In the genomic region with DNA sequence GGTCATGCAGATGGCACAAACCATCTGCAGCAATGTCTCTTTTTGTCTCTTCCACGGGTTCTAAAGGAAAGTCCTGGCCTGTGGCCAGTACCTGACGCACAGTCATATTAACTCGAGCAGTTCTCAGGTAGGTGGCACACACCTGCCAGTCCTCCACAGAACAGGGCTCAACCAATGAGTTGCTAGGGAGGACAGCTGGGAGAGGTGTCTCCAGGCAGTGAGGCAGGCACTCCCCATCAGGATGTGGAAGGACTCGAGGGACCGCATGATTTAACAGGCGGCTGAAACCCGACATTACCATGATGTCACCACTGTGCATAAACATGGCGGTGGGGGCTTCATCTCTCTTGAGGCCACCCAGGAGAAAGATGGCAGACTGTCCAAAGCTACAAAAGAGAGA, we compare ENCODE assay signal across 19 mouse cellular contexts. TPM values are rescaled to one million over a fixed set of nuclear protein-coding genes. Genes with fewer than 3 reads are reported as not detected.
DNase-seq lines count a peak whose midpoint lies in the region; ATAC-seq and TF ChIP-seq lines count a peak whose summit lies in the region.
"Had no signal": no experiment of that assay in that cellular context is flagged by ENCODE, and none has a peak within 500 bp of the region (broad histone marks: within the 10 kb centered on the region; RNA-seq: fewer than 3 reads in every experiment).

No protein-coding gene starts in this region.

- 0 out of 2 replicates have a peak, but pooled peaks have one; percentile 28 for ATAC-seq in hindbrain, postnatal 0 days
- no peak for ATAC-seq in hindbrain, embryonic 16.5 days
- ATAC-seq in embryonic facial prominence, embryonic 15.5 days (ENCODE audit: insufficient number of reproducible peaks, low FRiP score, low TSS enrichment, low read depth), result peak; percentile 54
- ATAC-seq in forebrain, embryonic 11.5 days (replicated peaks; ENCODE audit: low FRiP score), result no peak
- ATAC-seq: forebrain, embryonic 13.5 days; forebrain, embryonic 15.5 days; forebrain, postnatal 0 days had no signal

- no peak for TF ChIP-seq CTCF in hindbrain, postnatal 0 days (IDR thresholded peaks at IDR 0.05; ENCODE audit: low read depth)

- H3K4me1 ChIP-seq in hindbrain, postnatal 0 days (ENCODE audit: insufficient read depth, low read length), result no peaks in the 10 kb centered on the region
- no peaks in the 10 kb centered on the region for H3K4me1 ChIP-seq in hindbrain, embryonic 16.5 days (ENCODE audit: control insufficient read depth, insufficient read depth, low read depth, low read length)
- no peaks in the 10 kb centered on the region for H3K4me1 ChIP-seq in embryonic facial prominence, embryonic 15.5 days
- no peaks in the 10 kb centered on the region; the same call in 1 of the 2 replicates for H3K4me1 ChIP-seq in forebrain, embryonic 11.5 days (replicated peaks; ENCODE audit: control insufficient read depth, insufficient read depth, low read length)
- H3K4me1 ChIP-seq: embryonic facial prominence, embryonic 13.5 days; forebrain, embryonic 13.5 days; forebrain, embryonic 15.5 days had no signal

- no peak overlapping the region for H3K4me3 ChIP-seq in hindbrain, postnatal 0 days (ENCODE audit: low read length)
- H3K4me3 ChIP-seq in hindbrain, embryonic 16.5 days (ENCODE audit: low read length), result no peak overlapping the region
- no peak overlapping the region for H3K4me3 ChIP-seq in embryonic facial prominence, embryonic 15.5 days (replicated peaks)
- H3K4me3 ChIP-seq in forebrain, embryonic 11.5 days (ENCODE audit: low read depth, low read length), result no peak overlapping the region
- H3K4me3 ChIP-seq: embryonic facial prominence, embryonic 13.5 days; erythroblast, embryonic 14.5 days; forebrain, embryonic 10.5 days; forebrain, embryonic 13.5 days; forebrain, embryonic 15.5 days had no signal

- H3K9me3 ChIP-seq in hindbrain, postnatal 0 days (ENCODE audit: low read length), result no peaks in the 10 kb centered on the region
- no peaks in the 10 kb centered on the region for H3K9me3 ChIP-seq in hindbrain, embryonic 16.5 days (ENCODE audit: control insufficient read depth, low read length)
- no peaks in the 10 kb centered on the region for H3K9me3 ChIP-seq in embryonic facial prominence, embryonic 15.5 days (replicated peaks)
- no peaks in the 10 kb centered on the region for H3K9me3 ChIP-seq in forebrain, embryonic 11.5 days (ENCODE audit: control insufficient read depth, low read length)
- H3K9me3 ChIP-seq: embryonic facial prominence, embryonic 13.5 days; forebrain, embryonic 10.5 days; forebrain, embryonic 13.5 days; forebrain, embryonic 15.5 days had no signal

- no peak for DNase-seq in hindbrain, postnatal 0 days (ENCODE audit: low spot score)
- DNase-seq in brain, adult 2 months (ENCODE audit: low read depth, low spot score), result peak; percentile 13
- no peak for DNase-seq in forebrain, embryonic 11.5 days (ENCODE audit: low spot score)
- DNase-seq: adrenal gland, adult 2 months; adrenal gland, postnatal 10 days; adrenal gland, postnatal 25 days; cerebellum, adult 11-12 months; cerebellum, adult 2 months; cerebellum, adult 9-10 months; cerebellum, postnatal 10 days; cerebellum, postnatal 25 days; forebrain, postnatal 0 days had no signal

- H3K27ac ChIP-seq in hindbrain, postnatal 0 days, result no peak overlapping the region
- H3K27ac ChIP-seq in hindbrain, embryonic 16.5 days (ENCODE audit: low read depth, low read length), result no peak overlapping the region
- H3K27ac ChIP-seq in embryonic facial prominence, embryonic 15.5 days (replicated peaks), result no peak overlapping the region
- H3K27ac ChIP-seq in forebrain, embryonic 11.5 days (ENCODE audit: low read depth, low read length), result no peak overlapping the region
- H3K27ac ChIP-seq: embryonic facial prominence, embryonic 13.5 days; forebrain, embryonic 10.5 days; forebrain, embryonic 13.5 days; forebrain, embryonic 15.5 days had no signal

- no peak overlapping the region for H3K4me2 ChIP-seq in hindbrain, postnatal 0 days (ENCODE audit: low read depth, low read length)
- H3K4me2 ChIP-seq in hindbrain, embryonic 16.5 days (ENCODE audit: low read length), result no peak overlapping the region
- no peak overlapping the region for H3K4me2 ChIP-seq in embryonic facial prominence, embryonic 15.5 days (replicated peaks)
- H3K4me2 ChIP-seq in forebrain, embryonic 11.5 days (ENCODE audit: low read depth, low read length, severe bottlenecking), result no peak overlapping the region
- H3K4me2 ChIP-seq: embryonic facial prominence, embryonic 13.5 days; forebrain, embryonic 13.5 days; forebrain, embryonic 15.5 days had no signal

- no peaks in the 10 kb centered on the region for H3K27me3 ChIP-seq in hindbrain, postnatal 0 days (ENCODE audit: insufficient read depth, low read length)
- H3K27me3 ChIP-seq in hindbrain, embryonic 16.5 days (replicated peaks; ENCODE audit: control insufficient read depth, insufficient read depth, low read length), result no peaks in the 10 kb centered on the region
- no peaks in the 10 kb centered on the region for H3K27me3 ChIP-seq in embryonic facial prominence, embryonic 15.5 days
- no peaks in the 10 kb centered on the region for H3K27me3 ChIP-seq in forebrain, embryonic 11.5 days (ENCODE audit: control insufficient read depth, insufficient read depth, low read length)
- H3K27me3 ChIP-seq: embryonic facial prominence, embryonic 13.5 days; forebrain, embryonic 13.5 days; forebrain, embryonic 15.5 days had no signal

- peaks cover 61% of the 10 kb centered on the region for H3K36me3 ChIP-seq in hindbrain, postnatal 0 days (ENCODE audit: insufficient read depth, low read length)
- H3K36me3 ChIP-seq in hindbrain, embryonic 16.5 days (ENCODE audit: control insufficient read depth, insufficient read depth, low read length), result peaks cover 50% of the 10 kb centered on the region
- peaks cover 86% of the 10 kb centered on the region for H3K36me3 ChIP-seq in embryonic facial prominence, embryonic 15.5 days
- H3K36me3 ChIP-seq in forebrain, embryonic 11.5 days (ENCODE audit: control insufficient read depth, insufficient read depth, low read length), result peaks cover 26% of the 10 kb centered on the region; the same call in 1 of the 2 replicates

- no peak overlapping the region for H3K9ac ChIP-seq in hindbrain, postnatal 0 days (replicated peaks; ENCODE audit: low read length)
- no peak overlapping the region for H3K9ac ChIP-seq in hindbrain, embryonic 16.5 days (ENCODE audit: low read depth, low read length)
- H3K9ac ChIP-seq in embryonic facial prominence, embryonic 15.5 days, result no peak overlapping the region
- H3K9ac ChIP-seq in forebrain, embryonic 11.5 days (ENCODE audit: low read length), result no peak overlapping the region
- H3K9ac ChIP-seq: embryonic facial prominence, embryonic 13.5 days; forebrain, embryonic 13.5 days; forebrain, embryonic 15.5 days; forebrain, postnatal 0 days had no signal

- 83% methylated on average over 8 of the region's 8 CpGs for WGBS in hindbrain, postnatal 0 days
- WGBS in hindbrain, embryonic 16.5 days, result 82% methylated on average over 8 of the region's 8 CpGs
- WGBS in embryonic facial prominence, embryonic 15.5 days, result 81% methylated on average over 8 of the region's 8 CpGs
- WGBS in forebrain, embryonic 11.5 days, result 91% methylated on average over 8 of the region's 8 CpGs

RNA-seq across cellular contexts. Expression of gene Slirp, which starts 14.8 kb away (rescaled TPM):
- 84.2 and 159 TPM in 2 replicates for total RNA-seq in hindbrain, postnatal 0 days (2014; rRNA removed)
- polyA plus RNA-seq in hindbrain, postnatal 0 days (2015; fragmentation: Nextera tagmentation; extraction: Ambion mirVana), result 215 and 224 TPM in 2 replicates
- polyA plus RNA-seq in hindbrain, embryonic 16.5 days (2015; fragmentation: Nextera tagmentation; extraction: Ambion mirVana), result 185 and 200 TPM in 2 replicates
- polyA plus RNA-seq in embryonic facial prominence, embryonic 15.5 days (2015; fragmentation: Nextera tagmentation; extraction: Ambion mirVana), result 276 and 281 TPM in 2 replicates
- 271 and 294 TPM in 2 replicates for polyA plus RNA-seq in forebrain, embryonic 11.5 days (2014; fragmentation: Nextera tagmentation; extraction: Ambion mirVana)
- polyA plus RNA-seq: erythroblast, embryonic 14.5 days had no signal

RNA-seq across cellular contexts. Expression of gene Alkbh1, which starts 14.9 kb away (rescaled TPM):
- total RNA-seq in hindbrain, postnatal 0 days (2014; rRNA removed), result 23.0 and 25.8 TPM in 2 replicates
- polyA plus RNA-seq in hindbrain, postnatal 0 days (2015; fragmentation: Nextera tagmentation; extraction: Ambion mirVana), result 41.3 and 41.9 TPM in 2 replicates
- 35.4 and 37.1 TPM in 2 replicates for polyA plus RNA-seq in hindbrain, embryonic 16.5 days (2015; fragmentation: Nextera tagmentation; extraction: Ambion mirVana)
- 60.7 and 61.0 TPM in 2 replicates for polyA plus RNA-seq in embryonic facial prominence, embryonic 15.5 days (2015; fragmentation: Nextera tagmentation; extraction: Ambion mirVana)
- 54.8 and 56.8 TPM in 2 replicates for polyA plus RNA-seq in forebrain, embryonic 11.5 days (2014; fragmentation: Nextera tagmentation; extraction: Ambion mirVana)

RNA-seq across cellular contexts. Expression of gene Sptlc2, which starts 40.7 kb away (rescaled TPM):
- 32.8 and 38.0 TPM in 2 replicates for total RNA-seq in hindbrain, postnatal 0 days (2014; rRNA removed)
- 86.9 and 88.7 TPM in 2 replicates for polyA plus RNA-seq in hindbrain, postnatal 0 days (2015; fragmentation: Nextera tagmentation; extraction: Ambion mirVana)
- 64.8 and 68.5 TPM in 2 replicates for polyA plus RNA-seq in hindbrain, embryonic 16.5 days (2015; fragmentation: Nextera tagmentation; extraction: Ambion mirVana)
- 73.4 and 73.6 TPM in 2 replicates for polyA plus RNA-seq in embryonic facial prominence, embryonic 15.5 days (2015; fragmentation: Nextera tagmentation; extraction: Ambion mirVana)
- 53.6 and 58.7 TPM in 2 replicates for polyA plus RNA-seq in forebrain, embryonic 11.5 days (2014; fragmentation: Nextera tagmentation; extraction: Ambion mirVana)

RNA-seq across cellular contexts. Expression of gene Snw1, which starts 43.2 kb away (rescaled TPM):
- total RNA-seq in hindbrain, postnatal 0 days (2014; rRNA removed), result 25.5 and 35.8 TPM in 2 replicates
- polyA plus RNA-seq in hindbrain, postnatal 0 days (2015; fragmentation: Nextera tagmentation; extraction: Ambion mirVana), result 88.7 and 91.1 TPM in 2 replicates
- polyA plus RNA-seq in hindbrain, embryonic 16.5 days (2015; fragmentation: Nextera tagmentation; extraction: Ambion mirVana), result 92.7 and 99.0 TPM in 2 replicates
- polyA plus RNA-seq in embryonic facial prominence, embryonic 15.5 days (2015; fragmentation: Nextera tagmentation; extraction: Ambion mirVana), result 113 and 121 TPM in 2 replicates
- polyA plus RNA-seq in forebrain, embryonic 11.5 days (2014; fragmentation: Nextera tagmentation; extraction: Ambion mirVana), result 158 and 165 TPM in 2 replicates

Comparison
In these comparisons a context has a peak if more than half of its experiments do, and no peak if none do; other contexts are left out.
1. ATAC-seq: peak in hindbrain, postnatal 0 days (single experiment) and embryonic facial prominence, embryonic 15.5 days (single experiment); none in hindbrain, embryonic 16.5 days (single experiment) and forebrain, embryonic 11.5 days (single experiment).